ENCODE assay signal across 20 mouse cellular contexts in the genomic region with DNA sequence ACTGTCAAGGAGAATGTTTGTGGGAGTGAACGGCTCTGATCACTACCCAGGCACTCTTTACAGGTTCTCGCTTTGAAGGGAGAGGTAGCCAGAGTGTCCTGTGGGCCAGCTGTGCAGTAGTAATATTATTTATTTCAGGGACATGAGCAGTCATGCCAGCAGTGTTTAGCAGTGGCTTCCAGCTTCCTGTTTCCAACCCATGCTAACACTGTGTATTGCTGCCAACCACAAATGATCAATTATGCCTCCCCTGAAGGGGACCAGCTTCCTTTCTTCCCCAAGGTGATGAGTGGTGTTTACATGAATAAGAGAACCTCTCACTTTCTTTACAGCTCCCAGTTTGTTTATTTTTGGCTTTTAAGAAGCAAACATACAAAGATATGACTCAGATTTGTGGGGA.
"Had no signal": no experiment of that assay in that cellular context is flagged by ENCODE, and none has a peak within 500 bp of the region (broad histone marks: within the 10 kb centered on the region; RNA-seq: fewer than 3 reads in every experiment).

No protein-coding gene starts in this region.

- H3K9me3 ChIP-seq: liver, embryonic 13.5 days had no signal

- H3K4me3 ChIP-seq: layer of hippocampus, adult 2 months; liver, embryonic 13.5 days had no signal

- H3K36me3 ChIP-seq: liver, embryonic 13.5 days had no signal

- H3K4me2 ChIP-seq: liver, embryonic 13.5 days; midbrain, embryonic 11.5 days had no signal

- DNase-seq: kidney, adult 18-20 months; kidney, adult 9 months; kidney, postnatal 25 days; layer of hippocampus, postnatal 36 days; left cerebral cortex, postnatal 4 days; liver, embryonic 13.5 days; lung, adult 2 months; lung, postnatal 14 days; midbrain, embryonic 14.5 days; right cerebral cortex, postnatal 4 days; thymus, adult 2 months; thymus, postnatal 14 days; thymus, postnatal 4 days had no signal

- ATAC-seq: inflammation-experienced regulatory T-cells, adult 6 months; intestine, embryonic 16.5 days had no signal

- H3K27ac ChIP-seq: kidney, postnatal 0 days; layer of hippocampus, adult 2 months; liver, embryonic 13.5 days; macrophage; stomach, postnatal 0 days had no signal

- H3K4me1 ChIP-seq: liver, embryonic 13.5 days had no signal

- H3K9ac ChIP-seq: liver, embryonic 13.5 days had no signal
